Mouse (Mus musculus) left cerebral cortex, adult 18-20 months (tissue): ENCODE measurements around the gene Frmpd3. TPM values are rescaled to one million over a fixed set of nuclear protein-coding genes. Genes with fewer than 3 reads are reported as not detected.
A peak's percentile ranks its signal among the peaks of the same experiment; 100 is the strongest.
"Not testable (repeated sequence)": the region's sequence is repeated elsewhere in the genome, so short reads cannot be mapped to it uniquely, and the experiment has no call there.

ENCODE experiments used
- DNase-seq, 2 experiments: peaks; one replicate each; pipeline ENCODE4 v3.0.0; 2021 to 2022; ENCODE audit warnings: low spot score in 2 of 2, mixed read lengths in 1 of 2
- long read RNA-seq, 2 experiments: library from polyadenylated mRNA; stranded (forward); transcript quantifications; one replicate each; pipeline ENCODE4 v2.0.0; 2021
- total RNA-seq, 2 experiments: library from RNA; stranded (reverse); gene quantifications; 2 replicates each; pipeline ENCODE4 v1.2.3; 2021

Frmpd3 gene
- total RNA-seq: 10 to 100 TPM; 23.4 to 24.0 TPM
- long read RNA-seq, experiment 1, partial matches to known transcripts: 0 of 10 reads
- long read RNA-seq, experiment 1, other reads (novel, unspliced or antisense): 10 of 10 reads
- long read RNA-seq, experiment 2, partial matches to known transcripts: 0 of 2 reads
- long read RNA-seq, experiment 2, other reads (novel, unspliced or antisense): 2 of 2 reads

GRCm38 (mm10) chrX:140341656-140342392, at the start of gene Frmpd3:
Gene Frmpd3, plus strand, starts transcription at chrX:140342263.
- peak; percentile 3 to 9 for DNase-seq

GRCm38 (mm10) chrX:140303731-140304130, 38.3 kb upstream of the Frmpd3 start:
- no peak for DNase-seq

GRCm38 (mm10) chrX:140305652-140306051, 36.4 kb upstream of the Frmpd3 start:
- DNase-seq: no peak

GRCm38 (mm10) chrX:140317931-140318330, 24.1 kb upstream of the Frmpd3 start:
- DNase-seq: no peak

GRCm38 (mm10) chrX:140319131-140319530, 22.9 kb upstream of the Frmpd3 start:
- no peak for DNase-seq

GRCm38 (mm10) chrX:140320671-140321070, 21.4 kb upstream of the Frmpd3 start:
- not testable (repeated sequence) for DNase-seq

GRCm38 (mm10) chrX:140342393-140343163, 515 bp downstream of the Frmpd3 start:
- DNase-seq: no peak

DNA sequence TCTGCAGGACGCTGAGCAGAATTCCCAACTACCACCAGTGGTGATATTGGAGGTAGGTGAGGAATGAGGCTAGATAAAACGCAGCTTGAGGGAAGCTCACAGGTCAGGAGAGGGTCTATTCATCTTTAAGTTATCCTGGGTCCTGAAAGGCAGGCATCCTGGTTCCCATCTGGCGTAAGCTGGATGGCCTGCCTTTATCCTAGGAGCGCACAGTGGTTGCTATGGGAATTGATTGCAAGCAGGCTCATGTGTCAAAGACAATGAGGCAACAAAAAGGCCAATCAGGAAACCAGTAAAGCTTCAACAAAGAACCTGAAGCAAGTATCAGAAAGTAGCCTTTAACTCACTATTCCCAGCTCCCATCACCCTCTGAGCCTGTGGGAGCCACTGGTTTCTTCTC, 33.6 kb downstream of the Frmpd3 start:
- DNase-seq: no peak

GRCm38 (mm10) chrX:140399986-140400385, 57.9 kb downstream of the Frmpd3 start:
- peak in 1 of 2 experiments; percentile 6 for DNase-seq

- no peak for DNase-seq
These were observed 60.8 kb downstream of the Frmpd3 start for GRCm38 (mm10) chrX:140402904-140403303.

DNA sequence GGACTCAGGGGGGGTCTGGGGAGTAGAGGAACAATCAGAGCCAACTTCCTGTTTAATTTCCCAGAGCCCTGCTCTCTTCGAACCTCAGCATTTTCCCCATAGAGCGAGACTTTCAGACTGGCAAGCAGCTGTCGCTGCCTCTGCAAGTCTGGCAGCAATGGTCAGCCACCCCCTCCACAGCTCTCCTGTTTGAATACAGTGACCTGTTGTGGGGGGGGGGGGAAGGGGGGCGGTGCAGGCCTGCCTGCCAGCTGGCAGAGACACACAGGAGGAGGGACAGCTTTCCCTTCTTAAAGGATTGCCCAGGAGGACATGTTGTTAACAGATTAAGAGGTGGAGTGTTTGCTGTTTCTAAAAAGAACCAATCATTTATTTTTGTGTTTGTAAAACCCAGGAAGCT, 64.0 kb downstream of the Frmpd3 start:
- DNase-seq: no peak

GRCm38 (mm10) chrX:140406501-140406900, 64.4 kb downstream of the Frmpd3 start:
- DNase-seq: no peak

GRCm38 (mm10) chrX:140407593-140407992, 65.5 kb downstream of the Frmpd3 start:
- DNase-seq: no peak

DNA sequence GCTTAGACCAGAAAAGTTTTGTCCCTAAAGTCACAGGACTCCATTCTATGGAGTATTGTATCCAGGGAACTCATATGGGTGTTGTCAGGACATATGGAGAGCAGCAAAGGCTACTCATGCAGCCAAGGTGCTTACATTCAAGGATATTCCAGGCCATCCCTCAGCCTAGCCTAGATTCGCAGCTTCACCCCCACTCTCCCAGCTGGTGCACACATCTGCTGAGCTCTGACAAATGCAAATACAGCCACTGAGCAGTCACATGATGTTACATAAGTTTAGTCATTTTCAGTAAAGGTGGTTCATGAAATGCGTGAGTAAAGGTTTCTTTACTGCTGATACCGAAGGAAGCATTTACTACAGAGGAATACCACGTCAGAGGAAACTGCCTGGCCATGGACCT, 76.4 kb downstream of the Frmpd3 start:
- peak; percentile 30 to 43 for DNase-seq

GRCm38 (mm10) chrX:140427124-140427523, 85.1 kb downstream of the Frmpd3 start:
- DNase-seq: no peak

GRCm38 (mm10) chrX:140428252-140428651, 86.2 kb downstream of the Frmpd3 start:
- DNase-seq: no peak

- DNase-seq: no peak
These were observed 87.9 kb downstream of the Frmpd3 start for GRCm38 (mm10) chrX:140429985-140430384.

DNA sequence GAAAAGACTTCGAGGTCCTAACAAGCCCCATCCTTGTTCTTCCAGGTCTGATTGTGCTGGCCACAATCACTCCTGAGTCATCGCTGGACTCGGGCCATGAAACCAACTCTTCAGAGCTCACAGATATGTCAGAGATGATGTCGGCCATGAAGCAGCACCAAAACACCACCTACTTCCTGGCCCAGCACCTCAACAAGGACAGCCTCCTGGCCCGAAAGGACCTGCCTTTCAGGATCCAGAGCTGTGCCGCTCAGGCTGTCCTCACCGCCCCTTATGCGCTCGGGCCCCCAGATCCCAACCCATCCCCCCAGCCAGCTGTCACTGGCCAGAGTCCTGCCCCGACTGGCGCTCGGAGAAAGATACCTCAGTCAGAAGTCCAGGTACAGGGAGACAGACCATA, 88.4 kb downstream of the Frmpd3 start:
- peak; percentile 14 to 21 for DNase-seq

DNA sequence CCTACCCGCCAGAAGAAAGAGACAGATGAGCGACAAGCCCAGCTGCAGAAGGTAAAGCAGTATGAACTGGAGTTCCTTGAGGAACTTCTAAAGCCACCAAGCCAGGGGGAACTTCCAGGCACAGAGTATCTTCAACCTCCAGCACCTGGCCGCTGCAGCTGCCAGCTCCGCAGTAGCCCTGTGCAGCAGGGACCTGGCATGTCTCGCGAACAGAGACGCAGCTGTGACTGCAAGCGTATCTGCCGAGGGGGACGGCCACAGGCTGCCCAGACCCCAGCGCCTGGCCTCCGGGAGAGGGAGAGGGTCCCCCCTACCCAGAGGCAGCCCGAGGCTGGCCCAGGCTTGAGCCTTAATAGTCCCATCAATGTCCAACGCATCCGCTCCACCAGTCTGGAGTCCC, 89.9 kb downstream of the Frmpd3 start:
- DNase-seq: no peak

- DNase-seq: no peak
These were observed 90.7 kb downstream of the Frmpd3 start for GRCm38 (mm10) chrX:140432786-140433185.

- DNase-seq: no peak
These were observed 95.8 kb downstream of the Frmpd3 start for GRCm38 (mm10) chrX:140437906-140438305.

GRCm38 (mm10) chrX:140445551-140445950, 103.5 kb downstream of the Frmpd3 start:
- DNase-seq: no peak
